Mouse (Mus musculus) limb, embryonic 12.5 days (tissue): ENCODE data around the gene Rp9. TPM values are rescaled to one million over a fixed set of nuclear protein-coding genes. Genes with fewer than 3 reads are reported as not detected.

ENCODE experiments used
- ATAC-seq: fragments of 200-750 bp; cut with Nextera tagmentation; 2 replicates; pipeline ENCODE4 v1.8.0; 2017; ENCODE audit warnings: low read depth, moderate TSS enrichment; ENCODE audit not compliant: insufficient number of reproducible peaks, insufficient read depth, low FRiP score, low TSS enrichment
- H3K27ac ChIP-seq: fragments of 300-500 bp; sonication (generic); 2 replicates; pipeline ENCODE4 v1.5.1; 2016; ENCODE audit warnings: mild to moderate bottlenecking, moderate library complexity
- H3K27me3 ChIP-seq: fragments of 300-500 bp; sonication (generic); 2 replicates; pipeline ENCODE4 v1.6.1; 2016; ENCODE audit warnings: mild to moderate bottlenecking, moderate library complexity
- H3K36me3 ChIP-seq: fragments of 300-500 bp; sonication (generic); 2 replicates; pipeline ENCODE4 v1.6.1; 2016; ENCODE audit warnings: mild to moderate bottlenecking, moderate library complexity
- H3K4me1 ChIP-seq: fragments of 300-500 bp; sonication (generic); replicated peaks from 2 replicates; pipeline ENCODE4 v1.6.1; 2016
- H3K4me2 ChIP-seq: fragments of 300-500 bp; sonication (generic); 2 replicates; pipeline ENCODE4 v1.6.1; 2016; ENCODE audit warnings: mild to moderate bottlenecking, moderate library complexity
- H3K4me3 ChIP-seq: fragments of 300-500 bp; sonication (generic); replicated peaks from 2 replicates; pipeline ENCODE4 v1.5.1; 2016; ENCODE audit warnings: mild to moderate bottlenecking
- H3K9ac ChIP-seq: fragments of 300-500 bp; sonication (generic); replicated peaks from 2 replicates; pipeline ENCODE4 v1.6.1; 2016; ENCODE audit warnings: mild to moderate bottlenecking, moderate library complexity
- H3K9me3 ChIP-seq: fragments of 300-500 bp; sonication (generic); 2 replicates; pipeline ENCODE4 v1.6.1; 2016; ENCODE audit warnings: mild to moderate bottlenecking, moderate library complexity
- WGBS: fragments of 180-500 bp; shearing (Covaris S2); methylation state at CpG from one replicate; pipeline ENCODE4 v1.1.7; 2016; 5-methylcytosine and 5-hydroxymethylcytosine counted together
- polyA plus RNA-seq: library from polyadenylated mRNA; unstranded; fragments of >200 nt; fragmentation: Nextera tagmentation; extraction: Ambion mirVana; gene quantifications from 2 replicates; pipeline ENCODE4 v1.2.1, GENCODE M21; 2016

Rp9 gene
- 79.9 and 82.0 TPM in 2 replicates for polyA plus RNA-seq

- no peak within 1 kb of the TSS; the same call in 1 of the 2 replicates for H3K9ac ChIP-seq
- no peaks in the 10 kb centered on the region for H3K27me3 ChIP-seq
- ATAC-seq, result no peak
- peak within 1 kb of the TSS; percentile 86 for H3K4me3 ChIP-seq
- H3K9me3 ChIP-seq, result no peaks in the 10 kb centered on the region
- peak within 1 kb of the TSS; percentile 45; the same call in 1 of the 2 replicates for H3K27ac ChIP-seq
- no peaks in the 10 kb centered on the region for H3K4me1 ChIP-seq
- WGBS, result 91% methylated on average over 3 of the region's 3 CpGs
- peaks cover 13% of the 10 kb centered on the region; the same call in 1 of the 2 replicates for H3K36me3 ChIP-seq
- peak within 1 kb of the TSS; percentile 70 for H3K4me2 ChIP-seq
These were observed at the start of gene Rp9 for GRCm38 (mm10) chr9:22469643-22470042. Gene Rp9 (minus strand): TSS chr9:22469743.

- no peak for ATAC-seq
- WGBS, result 95% methylated on average over 3 of the region's 3 CpGs
- H3K4me3 ChIP-seq, result no peak overlapping the region
- no peaks in the 10 kb centered on the region for H3K27me3 ChIP-seq
- peaks cover 7% of the 10 kb centered on the region; the same call in 1 of the 2 replicates for H3K36me3 ChIP-seq
- H3K4me1 ChIP-seq, result 0 out of 2 replicates have a peak, but pooled peaks cover 3% of the 10 kb centered on the region
- peaks cover 9% of the 10 kb centered on the region; the same call in 1 of the 2 replicates for H3K9me3 ChIP-seq
- H3K9ac ChIP-seq, result no peak overlapping the region
- no peak overlapping the region for H3K4me2 ChIP-seq
- no peak overlapping the region for H3K27ac ChIP-seq
These were observed 49.0 kb upstream of the Rp9 start for GRCm38 (mm10) chr9:22518394-22519041.

GRCm38 (mm10) chr9:22515076-22515475 is 45.5 kb upstream of the Rp9 start:
- H3K9me3 ChIP-seq, result no peaks in the 10 kb centered on the region
- H3K9ac ChIP-seq, result no peak overlapping the region
- 83% methylated on average over 4 of the region's 4 CpGs for WGBS
- H3K36me3 ChIP-seq, result peaks cover 7% of the 10 kb centered on the region; the same call in 1 of the 2 replicates
- ATAC-seq, result no peak
- H3K4me2 ChIP-seq, result no peak overlapping the region
- H3K4me3 ChIP-seq, result no peak overlapping the region
- no peaks in the 10 kb centered on the region for H3K27me3 ChIP-seq
- 0 out of 2 replicates have a peak, but pooled peaks cover 3% of the 10 kb centered on the region for H3K4me1 ChIP-seq
- no peak overlapping the region for H3K27ac ChIP-seq

- Histone ChIP-seq H3K4me1 (peaks cover 14% of the 10 kb centered on the region), H3K36me3 (no peaks in the 10 kb centered on the region; the same call in 1 of the 2 replicates), H3K9me3 (no peaks in the 10 kb centered on the region), H3K27me3 (no peaks in the 10 kb centered on the region), H3K27ac (no peak overlapping the region), H3K4me2 (no peak overlapping the region), H3K9ac (no peak overlapping the region), H3K4me3 (no peak overlapping the region)
- ATAC-seq, result no peak
- WGBS, result 44% methylated on average over 2 of the region's 2 CpGs
These were observed 36.0 kb upstream of the Rp9 start for GRCm38 (mm10) chr9:22505574-22505973.

- Histone ChIP-seq H3K9ac (no peak overlapping the region), H3K27ac (peak overlapping the region; percentile 53; the same call in 1 of the 2 replicates), H3K27me3 (no peaks in the 10 kb centered on the region), H3K4me3 (no peak overlapping the region), H3K9me3 (no peaks in the 10 kb centered on the region), H3K36me3 (no peaks in the 10 kb centered on the region; the same call in 1 of the 2 replicates), H3K4me1 (peaks cover 14% of the 10 kb centered on the region), H3K4me2 (no peak overlapping the region)
- 58% methylated on average over 5 of the region's 5 CpGs for WGBS
- ATAC-seq, result no peak
These were observed 34.0 kb upstream of the Rp9 start for GRCm38 (mm10) chr9:22503581-22503980.

- H3K27ac ChIP-seq, result peak overlapping the region; percentile 53; the same call in 1 of the 2 replicates
- no peak overlapping the region for H3K4me3 ChIP-seq
- peaks cover 14% of the 10 kb centered on the region for H3K4me1 ChIP-seq
- no peak overlapping the region for H3K9ac ChIP-seq
- H3K36me3 ChIP-seq, result no peaks in the 10 kb centered on the region; the same call in 1 of the 2 replicates
- H3K27me3 ChIP-seq, result no peaks in the 10 kb centered on the region
- ATAC-seq, result peak; percentile 66; the same call in 1 of the 2 replicates
- 69% methylated on average over 2 of the region's 2 CpGs for WGBS
- H3K9me3 ChIP-seq, result no peaks in the 10 kb centered on the region
- no peak overlapping the region for H3K4me2 ChIP-seq
These were observed 33.4 kb upstream of the Rp9 start for GRCm38 (mm10) chr9:22502972-22503371.

GRCm38 (mm10) chr9:22497021-22497767 is 27.7 kb upstream of the Rp9 start:
- Histone ChIP-seq H3K9me3 (no peaks in the 10 kb centered on the region), H3K9ac (no peak overlapping the region), H3K4me1 (no peaks in the 10 kb centered on the region), H3K4me2 (no peak overlapping the region), H3K4me3 (no peak overlapping the region), H3K27me3 (no peaks in the 10 kb centered on the region), H3K27ac (no peak overlapping the region), H3K36me3 (peaks cover 3% of the 10 kb centered on the region; the same call in 1 of the 2 replicates)
- no peak for ATAC-seq
- 84% methylated on average over 6 of the region's 6 CpGs for WGBS

GRCm38 (mm10) chr9:22495133-22495532 is 25.6 kb upstream of the Rp9 start:
- H3K27ac ChIP-seq, result no peak overlapping the region
- 82% methylated on average over 2 of the region's 2 CpGs for WGBS
- H3K9ac ChIP-seq, result no peak overlapping the region
- H3K4me1 ChIP-seq, result no peaks in the 10 kb centered on the region
- no peak for ATAC-seq
- H3K9me3 ChIP-seq, result no peaks in the 10 kb centered on the region
- H3K36me3 ChIP-seq, result peaks cover 3% of the 10 kb centered on the region; the same call in 1 of the 2 replicates
- no peak overlapping the region for H3K4me2 ChIP-seq
- no peak overlapping the region for H3K4me3 ChIP-seq
- no peaks in the 10 kb centered on the region for H3K27me3 ChIP-seq

GRCm38 (mm10) chr9:22494203-22494807 is 24.8 kb upstream of the Rp9 start:
- Histone ChIP-seq H3K4me2 (no peak overlapping the region), H3K27me3 (no peaks in the 10 kb centered on the region), H3K9me3 (no peaks in the 10 kb centered on the region), H3K4me1 (no peaks in the 10 kb centered on the region), H3K9ac (no peak overlapping the region), H3K4me3 (no peak overlapping the region), H3K27ac (no peak overlapping the region), H3K36me3 (peaks cover 3% of the 10 kb centered on the region; the same call in 1 of the 2 replicates)
- WGBS, result 80% methylated on average over 9 of the region's 9 CpGs
- ATAC-seq, result no peak

GRCm38 (mm10) chr9:22488963-22489362 is 19.4 kb upstream of the Rp9 start:
- Histone ChIP-seq H3K9ac (no peak overlapping the region), H3K9me3 (no peaks in the 10 kb centered on the region), H3K4me2 (no peak overlapping the region), H3K4me3 (no peak overlapping the region), H3K4me1 (peaks cover 5% of the 10 kb centered on the region; the same call in 1 of the 2 replicates), H3K27me3 (no peaks in the 10 kb centered on the region), H3K36me3 (0 out of 2 replicates have a peak, but pooled peaks cover 3% of the 10 kb centered on the region), H3K27ac (no peak overlapping the region)
- WGBS, result 43% methylated on average over 9 of the region's 9 CpGs
- ATAC-seq, result no peak

- no peaks in the 10 kb centered on the region for H3K36me3 ChIP-seq
- H3K27ac ChIP-seq, result no peak overlapping the region
- no peak overlapping the region for H3K4me3 ChIP-seq
- no peak overlapping the region for H3K9ac ChIP-seq
- no peaks in the 10 kb centered on the region for H3K9me3 ChIP-seq
- ATAC-seq, result no peak
- no peaks in the 10 kb centered on the region for H3K27me3 ChIP-seq
- peaks cover 5% of the 10 kb centered on the region; the same call in 1 of the 2 replicates for H3K4me1 ChIP-seq
- H3K4me2 ChIP-seq, result no peak overlapping the region
- 92% methylated on average over 7 of the region's 7 CpGs for WGBS
These were observed 16.7 kb upstream of the Rp9 start for GRCm38 (mm10) chr9:22486211-22486610.
